Mouse (Mus musculus): Measurements from ENCODE around the gene Eml3. TPM values are rescaled to one million over a fixed set of nuclear protein-coding genes. Genes with fewer than 3 reads are reported as not detected.
"Not testable (repeated sequence)": the region's sequence is repeated elsewhere in the genome, so short reads cannot be mapped to it uniquely, and the experiment has no call there.

Eml3 gene
- total RNA-seq, 2 experiments from 2014 or later = 46.9 to 59.1 TPM

- no peak for DNase-seq
Measured at GRCm38 (mm10) chr19:8952241-8952640, 22.9 kb downstream of the Eml3 start.

- DNase-seq = peak; percentile 87 to 88
Measured at GRCm38 (mm10) chr19:8953135-8954039, 24.0 kb downstream of the Eml3 start, which contains the start of gene Tut1. Gene Tut1, plus strand, starts transcription at chr19:8953847.

- no peak for DNase-seq
Measured at GRCm38 (mm10) chr19:8954171-8954570, 24.8 kb downstream of the Eml3 start.

- no peak for DNase-seq
Measured at GRCm38 (mm10) chr19:8962256-8962655, 32.9 kb downstream of the Eml3 start.

DNA sequence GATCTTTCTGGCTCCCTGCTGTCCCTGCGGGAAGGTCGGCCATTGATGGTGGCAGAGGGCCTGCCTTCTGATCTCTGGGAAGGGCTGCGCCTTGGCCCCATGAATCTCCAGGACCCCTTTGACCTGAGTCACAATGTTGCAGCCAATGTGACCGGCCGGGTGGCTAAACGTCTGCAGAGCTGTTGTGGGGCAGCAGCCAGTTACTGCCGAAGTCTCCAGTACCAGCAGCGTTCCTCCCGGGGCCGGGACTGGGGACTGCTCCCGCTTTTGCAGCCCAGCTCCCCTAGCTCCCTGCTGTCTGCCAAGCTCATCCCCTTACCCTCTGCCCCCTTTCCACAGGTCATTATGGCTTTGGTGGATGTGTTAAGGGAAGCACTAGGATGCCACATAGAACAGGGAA is 35.7 kb downstream of the Eml3 start:
- no peak for DNase-seq

GRCm38 (mm10) chr19:8965771-8966170 is 36.4 kb downstream of the Eml3 start:
- no peak for DNase-seq

- no peak for DNase-seq
Measured at GRCm38 (mm10) chr19:8966198-8966589, 36.8 kb downstream of the Eml3 start.

GRCm38 (mm10) chr19:8966590-8967372 is 37.4 kb downstream of the Eml3 start, which contains the start of gene Eef1g:
Gene Eef1g, plus strand, starts transcription at chr19:8967041.
- DNase-seq = peak; percentile 99

GRCm38 (mm10) chr19:8967373-8967743 is 38.0 kb downstream of the Eml3 start:
- no peak for DNase-seq

DNA sequence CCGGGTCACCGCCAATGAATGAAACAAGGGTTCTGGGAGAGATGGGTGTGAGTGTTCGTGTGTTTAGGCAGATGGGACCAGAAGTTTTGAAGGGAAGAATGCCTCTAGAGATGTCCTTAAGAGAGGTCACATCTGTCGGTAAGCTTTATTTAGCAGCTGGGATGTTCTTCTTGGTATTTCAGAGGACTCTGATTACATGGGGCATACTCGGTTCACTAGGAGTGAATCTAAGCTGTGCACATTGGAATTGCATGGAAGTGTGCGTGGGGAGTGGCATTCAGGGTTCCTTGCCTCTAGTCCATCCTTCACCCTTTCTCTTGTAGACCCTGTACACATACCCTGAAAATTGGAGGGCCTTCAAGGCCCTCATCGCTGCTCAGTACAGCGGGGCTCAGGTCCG is 38.5 kb downstream of the Eml3 start:
- no peak for DNase-seq

DNA sequence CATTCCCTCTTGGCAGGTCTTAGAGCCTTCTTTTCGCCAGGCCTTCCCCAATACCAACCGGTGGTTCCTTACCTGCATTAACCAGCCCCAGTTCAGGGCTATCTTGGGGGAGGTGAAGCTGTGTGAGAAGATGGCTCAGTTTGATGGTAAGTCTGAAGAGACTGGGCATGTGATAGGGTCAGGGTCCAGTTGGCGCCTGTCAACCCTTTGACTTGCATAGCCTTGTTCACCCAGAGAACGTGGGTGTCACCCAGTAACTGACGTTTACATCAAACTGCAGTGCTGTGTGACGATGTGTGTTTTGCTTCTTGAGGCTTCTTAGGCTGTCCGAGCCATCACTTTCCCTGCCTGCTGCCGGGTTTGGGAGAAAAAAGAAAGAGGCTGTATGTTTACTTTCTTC is 43.1 kb downstream of the Eml3 start:
- DNase-seq = not testable (repeated sequence)

GRCm38 (mm10) chr19:8974638-8975037 is 45.3 kb downstream of the Eml3 start:
- DNase-seq = no peak

- peak; percentile 54 to 60 for DNase-seq
Measured at GRCm38 (mm10) chr19:8975491-8975890, 46.1 kb downstream of the Eml3 start.

DNA sequence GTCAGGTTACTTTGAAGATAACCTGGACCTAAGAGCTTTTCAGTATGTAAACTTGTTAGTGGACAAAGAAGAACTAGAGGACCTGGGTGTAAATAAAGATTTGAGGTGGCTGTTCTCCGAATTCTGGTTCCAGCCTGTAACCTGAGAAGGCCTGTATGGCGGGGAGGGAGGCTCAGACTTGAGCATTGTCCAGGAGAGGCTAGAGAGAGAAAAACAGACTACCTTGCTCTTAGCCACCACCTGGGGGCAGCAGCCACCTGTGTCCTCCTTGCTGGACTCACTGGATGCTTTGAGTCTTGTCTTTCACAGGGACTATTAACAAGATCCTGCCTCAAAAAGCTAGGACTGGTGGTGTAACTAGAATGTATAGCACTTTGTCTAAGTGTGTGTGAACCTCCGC is 47.2 kb downstream of the Eml3 start:
- DNase-seq = peak in 1 of 2 experiments; percentile 72

DNA sequence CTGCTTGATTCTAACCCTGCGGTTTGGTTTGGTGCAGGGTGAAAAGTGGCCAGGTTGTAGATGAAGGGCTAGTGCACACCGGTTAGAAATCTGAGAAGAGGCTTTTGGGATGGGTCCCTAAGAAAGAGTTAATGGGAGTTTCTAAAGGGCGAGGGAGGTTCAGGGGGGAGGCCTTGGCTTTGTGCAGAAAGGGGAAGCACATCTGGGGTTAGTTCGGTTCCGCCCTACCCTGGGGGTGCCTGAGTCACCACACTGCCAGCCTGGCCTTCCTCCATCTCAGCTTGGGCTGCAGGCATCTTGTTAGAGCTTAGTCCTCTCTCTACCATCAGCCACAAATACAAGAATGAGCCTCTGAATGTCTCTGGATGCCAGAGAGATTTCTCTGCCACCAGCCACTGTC is 51.4 kb downstream of the Eml3 start:
- peak in 1 of 2 experiments; percentile 55 for DNase-seq

DNA sequence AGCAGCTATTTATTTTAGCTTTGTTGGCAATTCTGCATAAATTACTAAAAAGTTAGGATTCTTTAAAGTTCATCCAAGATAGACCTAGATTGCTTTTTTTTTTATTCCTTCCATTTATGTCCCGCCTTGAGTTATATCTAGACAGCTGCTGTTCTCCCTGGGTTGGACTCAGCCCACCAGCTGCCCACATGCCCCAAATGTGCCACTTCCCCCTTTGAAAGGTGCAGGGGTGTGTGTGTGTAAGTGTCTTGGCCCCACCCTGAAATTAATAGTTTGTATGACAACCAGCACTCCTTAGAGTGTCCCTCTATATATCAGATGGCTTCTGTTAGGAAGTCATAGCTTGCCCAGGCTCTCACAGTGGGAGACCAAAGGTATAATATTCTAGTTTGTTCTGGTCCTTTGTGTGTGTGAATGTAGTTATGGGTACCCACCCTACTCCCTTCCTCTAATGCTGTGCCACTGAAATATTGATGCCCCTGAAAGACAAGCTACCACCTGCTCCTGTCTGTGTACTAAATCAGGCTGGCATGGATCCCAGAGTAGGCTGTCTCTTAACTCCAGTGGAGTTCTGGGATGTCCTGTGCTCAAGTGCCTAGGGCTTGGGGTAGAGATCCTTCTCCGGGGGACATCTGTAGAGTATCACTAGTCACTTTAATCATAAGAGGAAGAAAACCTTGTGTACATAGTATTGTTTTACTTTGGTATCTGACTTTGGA is 52.3 kb downstream of the Eml3 start:
- DNase-seq = peak in 1 of 2 experiments; percentile 34

- DNase-seq = peak in 1 of 2 experiments; percentile 19
Measured at GRCm38 (mm10) chr19:8982303-8983149, 53.2 kb downstream of the Eml3 start.

- DNase-seq = peak; percentile 61 to 63
Measured at GRCm38 (mm10) chr19:8983150-8983650, 53.8 kb downstream of the Eml3 start.

GRCm38 (mm10) chr19:8984255-8984868 is 55.0 kb downstream of the Eml3 start:
- peak; percentile 63 to 76 for DNase-seq

GRCm38 (mm10) chr19:8985891-8986290 is 56.5 kb downstream of the Eml3 start:
- DNase-seq = no peak

DNA sequence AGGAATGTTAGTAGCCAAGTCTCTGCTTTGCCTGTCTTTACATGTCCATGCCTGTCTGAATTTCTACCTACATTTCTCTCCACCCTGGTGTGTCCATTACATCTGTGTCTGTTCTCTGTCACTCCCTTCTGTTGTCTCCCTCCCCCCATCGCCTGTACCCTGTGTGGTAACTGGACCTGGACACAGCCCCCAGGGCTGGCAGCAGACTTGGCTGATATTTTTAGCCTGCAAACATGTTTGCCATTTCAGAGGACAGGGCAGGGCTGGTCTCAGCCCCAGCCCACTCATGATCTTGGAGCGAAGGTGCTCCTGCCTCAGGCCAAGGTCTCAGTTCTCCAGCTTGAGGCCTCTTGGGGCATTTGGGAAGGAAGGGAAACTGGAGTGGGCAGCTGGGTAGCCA is 58.5 kb downstream of the Eml3 start:
- no peak for DNase-seq
